Mouse (Mus musculus): ENCODE measurements around the gene Ajm1.

DNA sequence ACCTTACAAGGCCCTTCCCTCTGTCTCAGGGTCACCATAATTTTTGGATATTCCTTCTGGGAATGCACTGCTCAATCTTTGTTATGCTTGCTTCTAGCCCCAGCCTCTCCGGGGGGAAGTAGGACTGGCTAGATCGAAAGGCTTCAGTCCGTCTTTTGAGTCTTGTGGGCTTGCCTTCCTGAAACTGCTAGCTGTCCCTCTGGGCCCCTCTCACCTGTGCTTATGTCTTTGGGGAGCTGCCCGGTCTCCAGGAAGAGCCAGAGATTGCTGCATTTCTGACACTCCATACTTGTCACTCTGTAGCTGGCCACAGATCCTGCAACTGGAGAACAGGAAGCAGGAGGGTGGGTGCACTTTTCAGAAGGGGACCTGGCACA lies 39.3 kb upstream of the Ajm1 start:
- TF ChIP-seq CTCF (IDR thresholded peaks at IDR 0.05; ENCODE audit: extremely low read depth, insufficient read length, insufficient replicate concordance, low read depth, low read length), result no peak
- TF ChIP-seq POLR2A (IDR thresholded peaks at IDR 0.05; ENCODE audit: low read depth, low read length), result no peak

All from small intestine, adult 2 months (tissue).